Mouse (Mus musculus) lung, adult 2 months (tissue): Measurements from ENCODE around the gene 4833439L19Rik.

Experiments
- CTCF ChIP-seq: fragments of 200-500 bp; IDR thresholded peaks from 2 replicates; pipeline ENCODE4 v1.5.1; 2011; ENCODE audit warnings: mild to moderate bottlenecking, low read length, control low read depth; ENCODE audit not compliant: insufficient read depth
- POLR2A ChIP-seq: fragments of 200-500 bp; IDR thresholded peaks from 2 replicates; pipeline ENCODE4 v1.6.1; 2011; ENCODE audit warnings: low read depth, mild to moderate bottlenecking, control low read depth, low read length, borderline replicate concordance; ENCODE audit errors: extremely low read depth

- TF ChIP-seq CTCF (no peak), POLR2A (no peak)
Measured at GRCm38 (mm10) chr13:54557652-54558051, 7.6 kb downstream of the 4833439L19Rik start.
